Mouse (Mus musculus): Measurements from ENCODE around the gene Dhx40. TPM values are rescaled to one million over a fixed set of nuclear protein-coding genes. Genes with fewer than 3 reads are reported as not detected.

The Dhx40 gene
- 29.6 and 44.5 TPM in 2 replicates for polyA plus RNA-seq (2014; fragmentation: Nextera tagmentation; extraction: Ambion mirVana)

DNA sequence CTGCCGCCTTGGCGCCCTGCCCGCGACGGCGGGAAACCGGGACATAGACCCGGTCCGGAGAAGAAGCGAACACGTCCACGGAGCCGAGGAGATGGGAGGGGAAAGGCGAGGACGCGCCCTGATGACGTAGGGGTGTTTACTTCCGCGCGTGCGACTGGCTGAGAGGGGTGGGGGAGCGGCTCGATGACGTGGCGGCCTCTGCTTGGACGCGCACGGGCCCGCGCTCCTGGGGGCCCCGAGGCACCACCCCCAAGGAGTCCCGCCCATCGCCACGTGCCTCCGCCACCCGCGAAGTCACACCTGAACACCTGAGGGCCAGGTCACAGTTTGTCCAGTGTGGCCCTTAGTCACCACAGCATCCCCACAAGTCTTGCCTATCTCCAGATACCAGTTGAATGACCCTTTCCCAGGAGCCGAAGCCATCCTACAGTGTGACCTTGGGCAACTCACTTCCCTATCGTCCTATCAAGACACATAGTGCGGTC, at the start of gene Dhx40:
Dhx40 (minus strand) TSS at position 242 of the 485 bp plus-strand sequence.
- 6% methylated on average over 40 of the region's 40 CpGs for WGBS
- Histone ChIP-seq H3K4me1 (ENCODE audit: control insufficient read depth, insufficient read depth, low read length) (no peaks in the 10 kb centered on the region), H3K4me3 (ENCODE audit: low read length) (peak within 1 kb of the TSS; percentile 100), H3K4me2 (replicated peaks; ENCODE audit: low read depth, low read length) (peak within 1 kb of the TSS; percentile 67), H3K9ac (ENCODE audit: low read depth, low read length) (peak within 1 kb of the TSS; percentile 76), H3K27ac (ENCODE audit: low read depth, low read length) (peak within 1 kb of the TSS; percentile 78), H3K27me3 (ENCODE audit: control insufficient read depth, insufficient read depth, low read length) (no peaks in the 10 kb centered on the region), H3K9me3 (ENCODE audit: control insufficient read depth, low read length) (no peaks in the 10 kb centered on the region), H3K36me3 (ENCODE audit: control insufficient read depth, insufficient read depth, low read length) (peaks cover 18% of the 10 kb centered on the region; the same call in 1 of the 2 replicates)
- ATAC-seq (ENCODE audit: low FRiP score, low TSS enrichment), result peak; percentile 94

- Histone ChIP-seq H3K36me3 (ENCODE audit: control insufficient read depth, insufficient read depth, low read length) (no peaks in the 10 kb centered on the region), H3K27me3 (ENCODE audit: control insufficient read depth, insufficient read depth, low read length) (no peaks in the 10 kb centered on the region), H3K9ac (ENCODE audit: low read depth, low read length) (no peak overlapping the region), H3K4me3 (ENCODE audit: low read length) (no peak overlapping the region), H3K27ac (ENCODE audit: low read depth, low read length) (no peak overlapping the region), H3K9me3 (ENCODE audit: control insufficient read depth, low read length) (no peaks in the 10 kb centered on the region; the same call in 1 of the 2 replicates), H3K4me2 (replicated peaks; ENCODE audit: low read depth, low read length) (no peak overlapping the region), H3K4me1 (ENCODE audit: control insufficient read depth, insufficient read depth, low read length) (0 out of 2 replicates have a peak, but pooled peaks cover 4% of the 10 kb centered on the region)
- ATAC-seq (ENCODE audit: low FRiP score, low TSS enrichment), result no peak
- WGBS, result 71% methylated on average over 12 of the region's 12 CpGs
Measured at GRCm38 (mm10) chr11:86855639-86856425, 48.3 kb upstream of the Dhx40 start.

DNA sequence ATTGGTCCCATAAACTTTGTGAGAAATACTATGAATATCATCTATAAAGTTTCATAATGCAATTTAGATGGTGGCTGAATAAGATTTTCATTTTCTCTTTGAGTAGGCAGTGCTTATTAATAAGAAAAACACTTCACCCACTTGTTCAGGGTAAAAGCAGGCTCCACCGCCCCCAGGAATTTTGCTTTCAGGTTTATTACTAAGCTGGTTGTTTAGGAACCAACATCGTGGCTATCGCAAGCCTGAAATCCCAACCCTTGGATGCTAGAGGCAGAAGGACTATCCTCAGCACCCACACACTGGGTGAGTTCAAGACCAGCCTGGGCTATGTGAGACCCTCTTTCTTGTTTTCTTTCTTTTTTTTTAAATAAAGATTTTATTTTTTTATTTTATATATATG, 45.5 kb upstream of the Dhx40 start:
- Histone ChIP-seq H3K4me1 (ENCODE audit: control insufficient read depth, insufficient read depth, low read length) (0 out of 2 replicates have a peak, but pooled peaks cover 4% of the 10 kb centered on the region), H3K4me2 (replicated peaks; ENCODE audit: low read depth, low read length) (no peak overlapping the region), H3K9me3 (ENCODE audit: control insufficient read depth, low read length) (no peaks in the 10 kb centered on the region), H3K9ac (ENCODE audit: low read depth, low read length) (no peak overlapping the region), H3K27ac (ENCODE audit: low read depth, low read length) (no peak overlapping the region; the same call in 1 of the 2 replicates), H3K36me3 (ENCODE audit: control insufficient read depth, insufficient read depth, low read length) (no peaks in the 10 kb centered on the region), H3K27me3 (ENCODE audit: control insufficient read depth, insufficient read depth, low read length) (no peaks in the 10 kb centered on the region), H3K4me3 (ENCODE audit: low read length) (no peak overlapping the region)
- 70% methylated on average over 3 of the region's 3 CpGs for WGBS
- ATAC-seq (ENCODE audit: low FRiP score, low TSS enrichment), result no peak

DNA sequence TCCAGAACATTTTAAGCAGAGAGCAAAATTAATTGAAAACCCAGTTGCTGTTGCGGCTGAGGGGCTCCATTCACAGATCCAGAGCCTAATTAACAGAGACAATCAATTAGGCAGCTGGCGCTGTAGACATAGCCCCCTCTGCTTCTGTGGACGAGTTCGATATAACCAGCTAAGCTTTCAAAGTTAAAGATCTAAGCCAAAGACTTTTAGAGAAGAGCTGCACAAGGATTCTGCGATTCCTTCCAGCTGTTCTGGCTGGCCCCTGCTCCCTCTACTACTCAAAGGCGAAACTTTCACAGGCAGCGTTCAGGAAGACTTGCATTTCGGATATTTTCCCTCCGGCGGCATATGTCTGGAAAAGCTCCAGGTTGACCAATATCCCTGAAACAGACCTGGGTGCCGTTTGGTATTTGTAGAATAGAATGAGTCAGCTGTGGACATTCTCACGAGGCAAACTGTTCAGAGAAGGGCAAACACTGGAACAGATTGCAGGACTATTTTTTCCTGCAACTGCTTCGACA, 45.0 kb upstream of the Dhx40 start:
- H3K4me3 ChIP-seq (ENCODE audit: low read length), result no peak overlapping the region
- no peak overlapping the region for H3K27ac ChIP-seq (ENCODE audit: low read depth, low read length)

DNA sequence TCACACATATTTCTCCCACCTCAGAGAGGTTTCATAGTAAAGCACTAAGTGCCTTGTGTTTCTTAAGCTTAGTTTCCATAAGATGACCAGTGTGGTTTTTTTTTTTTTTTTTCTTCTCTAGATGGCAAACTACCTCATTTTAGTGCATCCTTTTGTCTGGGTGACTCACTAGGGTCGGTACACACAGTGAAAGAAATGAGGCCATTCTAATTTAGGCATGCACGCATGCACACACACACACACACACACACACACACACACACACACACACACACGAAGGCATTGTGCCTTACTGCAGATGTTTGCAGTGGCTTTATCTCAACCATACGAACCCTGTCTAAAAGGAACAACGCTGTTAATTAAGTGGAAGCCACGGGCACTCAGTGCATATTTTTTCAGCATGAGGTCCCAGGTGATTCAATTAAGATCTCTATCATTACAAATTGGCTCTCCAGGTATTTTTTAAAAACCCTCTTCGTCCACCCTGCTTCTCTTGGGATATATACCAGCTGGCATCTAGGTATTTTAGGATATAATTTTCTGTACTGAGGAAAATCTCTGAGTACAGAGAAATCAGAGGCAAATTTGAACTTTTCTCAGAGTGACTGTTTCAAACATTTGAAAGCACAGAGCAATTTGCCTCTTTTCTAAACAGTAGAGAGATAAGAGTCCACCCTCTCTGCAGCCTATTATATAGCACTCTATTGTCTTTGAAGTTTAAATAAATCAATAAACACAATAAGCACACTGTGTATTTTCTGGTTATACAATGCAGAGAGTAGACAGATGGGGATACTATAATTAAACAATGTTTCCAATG, 44.4 kb upstream of the Dhx40 start:
- H3K9ac ChIP-seq (ENCODE audit: low read depth, low read length), result no peak overlapping the region
- H3K9me3 ChIP-seq (ENCODE audit: control insufficient read depth, low read length), result no peaks in the 10 kb centered on the region
- 54% methylated on average over 7 of the region's 7 CpGs for WGBS
- no peak overlapping the region for H3K4me3 ChIP-seq (ENCODE audit: low read length)
- H3K4me2 ChIP-seq (replicated peaks; ENCODE audit: low read depth, low read length), result no peak overlapping the region
- no peak for ATAC-seq (ENCODE audit: low FRiP score, low TSS enrichment)
- H3K27me3 ChIP-seq (ENCODE audit: control insufficient read depth, insufficient read depth, low read length), result no peaks in the 10 kb centered on the region
- no peak overlapping the region for H3K27ac ChIP-seq (ENCODE audit: low read depth, low read length)
- no peaks in the 10 kb centered on the region for H3K36me3 ChIP-seq (ENCODE audit: control insufficient read depth, insufficient read depth, low read length)
- 0 out of 2 replicates have a peak, but pooled peaks cover 4% of the 10 kb centered on the region for H3K4me1 ChIP-seq (ENCODE audit: control insufficient read depth, insufficient read depth, low read length)

More for the DNA sequence above, 45.0 kb upstream of the Dhx40 start:
- no peak for ATAC-seq (ENCODE audit: low FRiP score, low TSS enrichment)
- 0 out of 2 replicates have a peak, but pooled peaks cover 4% of the 10 kb centered on the region for H3K4me1 ChIP-seq (ENCODE audit: control insufficient read depth, insufficient read depth, low read length)
- no peaks in the 10 kb centered on the region for H3K9me3 ChIP-seq (ENCODE audit: control insufficient read depth, low read length)
- 56% methylated on average over 13 of the region's 13 CpGs for WGBS
- no peaks in the 10 kb centered on the region for H3K27me3 ChIP-seq (ENCODE audit: control insufficient read depth, insufficient read depth, low read length)
- H3K4me2 ChIP-seq (replicated peaks; ENCODE audit: low read depth, low read length), result no peak overlapping the region
- H3K36me3 ChIP-seq (ENCODE audit: control insufficient read depth, insufficient read depth, low read length), result no peaks in the 10 kb centered on the region
- H3K9ac ChIP-seq (ENCODE audit: low read depth, low read length), result no peak overlapping the region

DNA sequence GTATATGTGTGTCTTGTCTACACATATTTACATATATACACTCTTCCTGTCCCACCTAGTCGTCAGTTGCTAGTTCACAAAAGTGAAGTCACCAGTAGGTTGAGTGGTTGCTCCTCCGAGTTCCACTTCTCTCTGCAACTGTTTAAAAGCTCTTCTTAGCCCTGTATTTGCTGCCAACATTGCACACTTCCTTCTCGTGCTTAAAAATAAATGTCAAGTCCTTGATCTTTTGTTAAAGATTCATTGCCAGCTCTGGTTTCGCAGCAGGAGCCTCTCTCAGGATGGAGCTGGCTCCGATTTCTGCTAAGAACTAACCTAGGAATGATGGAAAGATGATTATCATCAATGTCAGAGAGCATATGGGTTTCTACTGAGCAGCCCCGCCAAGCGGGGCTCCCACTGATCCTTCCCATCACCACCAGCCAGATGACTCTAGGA, 43.7 kb upstream of the Dhx40 start:
- no peak for ATAC-seq (ENCODE audit: low FRiP score, low TSS enrichment)
- Histone ChIP-seq H3K36me3 (ENCODE audit: control insufficient read depth, insufficient read depth, low read length) (no peaks in the 10 kb centered on the region), H3K9ac (ENCODE audit: low read depth, low read length) (0 out of 2 replicates have a peak overlapping the region, but pooled peaks have one; percentile 7), H3K9me3 (ENCODE audit: control insufficient read depth, low read length) (no peaks in the 10 kb centered on the region), H3K4me3 (ENCODE audit: low read length) (no peak overlapping the region), H3K4me2 (replicated peaks; ENCODE audit: low read depth, low read length) (no peak overlapping the region), H3K27ac (ENCODE audit: low read depth, low read length) (no peak overlapping the region), H3K4me1 (ENCODE audit: control insufficient read depth, insufficient read depth, low read length) (0 out of 2 replicates have a peak, but pooled peaks cover 4% of the 10 kb centered on the region), H3K27me3 (ENCODE audit: control insufficient read depth, insufficient read depth, low read length) (no peaks in the 10 kb centered on the region)
- 45% methylated on average over 7 of the region's 7 CpGs for WGBS

DNA sequence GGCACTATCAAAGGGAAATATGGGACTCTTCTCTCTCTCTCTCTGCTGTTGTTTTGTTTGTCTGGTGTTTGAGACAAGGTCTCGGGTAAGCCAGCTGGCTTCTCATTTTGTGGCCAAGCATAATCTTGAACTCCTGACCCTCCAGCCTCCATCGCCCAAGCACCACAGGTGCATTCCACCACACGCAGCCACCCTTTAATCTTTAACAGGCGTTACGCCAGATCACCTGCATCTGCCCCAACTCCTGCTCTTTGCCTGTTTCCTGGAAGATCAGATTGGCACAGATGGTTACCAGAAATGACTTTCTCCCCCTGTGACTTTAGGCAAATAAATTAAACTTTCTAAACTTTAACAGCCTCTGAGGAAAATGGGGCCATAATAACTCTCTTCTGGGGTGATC, 36.3 kb upstream of the Dhx40 start:
- Histone ChIP-seq H3K4me1 (ENCODE audit: control insufficient read depth, insufficient read depth, low read length) (peaks cover 17% of the 10 kb centered on the region), H3K9ac (ENCODE audit: low read depth, low read length) (no peak overlapping the region), H3K4me2 (replicated peaks; ENCODE audit: low read depth, low read length) (no peak overlapping the region), H3K27ac (ENCODE audit: low read depth, low read length) (no peak overlapping the region), H3K36me3 (ENCODE audit: control insufficient read depth, insufficient read depth, low read length) (no peaks in the 10 kb centered on the region), H3K9me3 (ENCODE audit: control insufficient read depth, low read length) (no peaks in the 10 kb centered on the region), H3K27me3 (ENCODE audit: control insufficient read depth, insufficient read depth, low read length) (no peaks in the 10 kb centered on the region), H3K4me3 (ENCODE audit: low read length) (no peak overlapping the region)
- no peak for ATAC-seq (ENCODE audit: low FRiP score, low TSS enrichment)
- 67% methylated on average over 5 of the region's 5 CpGs for WGBS

DNA sequence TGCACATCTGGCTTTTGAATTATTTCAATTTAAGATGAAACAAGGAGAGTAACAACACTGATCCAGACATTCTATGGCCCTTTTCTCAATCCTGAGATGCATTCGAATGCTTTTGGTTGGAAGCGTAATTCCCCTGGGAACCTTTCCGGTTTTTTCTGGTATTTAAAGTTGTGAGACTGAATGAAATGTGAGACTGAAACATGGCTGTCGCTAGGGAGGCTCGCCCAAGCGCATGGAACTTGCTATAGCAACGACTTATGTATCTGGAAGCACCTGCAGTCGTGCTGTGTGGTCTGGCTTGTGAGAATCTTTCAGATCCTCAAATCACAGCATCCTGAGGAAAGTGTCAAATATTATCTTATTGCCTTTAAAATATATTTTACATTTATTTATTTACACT, 33.7 kb upstream of the Dhx40 start:
- Histone ChIP-seq H3K27ac (ENCODE audit: low read depth, low read length) (no peak overlapping the region), H3K4me3 (ENCODE audit: low read length) (no peak overlapping the region), H3K4me2 (replicated peaks; ENCODE audit: low read depth, low read length) (no peak overlapping the region), H3K9me3 (ENCODE audit: control insufficient read depth, low read length) (no peaks in the 10 kb centered on the region), H3K27me3 (ENCODE audit: control insufficient read depth, insufficient read depth, low read length) (no peaks in the 10 kb centered on the region), H3K9ac (ENCODE audit: low read depth, low read length) (no peak overlapping the region), H3K36me3 (ENCODE audit: control insufficient read depth, insufficient read depth, low read length) (no peaks in the 10 kb centered on the region), H3K4me1 (ENCODE audit: control insufficient read depth, insufficient read depth, low read length) (peaks cover 17% of the 10 kb centered on the region)
- WGBS, result 72% methylated on average over 8 of the region's 8 CpGs
- no peak for ATAC-seq (ENCODE audit: low FRiP score, low TSS enrichment)

Data from kidney, embryonic 14.5 days (tissue).